Mouse (Mus musculus) adrenal gland, postnatal 25 days (tissue): ENCODE results near the gene Asic5. TPM values are rescaled to one million over a fixed set of nuclear protein-coding genes. Genes with fewer than 3 reads are reported as not detected.

Source experiments
- DNase-seq: peaks from one replicate; pipeline ENCODE4 v3.0.0; 2021; ENCODE audit warnings: mixed read lengths
- long read RNA-seq: library from polyadenylated mRNA; stranded (forward); transcript quantifications from one replicate; pipeline ENCODE4 v2.0.0, GENCODE M21; 2021
- total RNA-seq: library from RNA; stranded (reverse); gene quantifications from 2 replicates; pipeline ENCODE4 v1.2.3, GENCODE M21; 2021

The Asic5 gene
- not detected in 2 replicates for total RNA-seq
- long read RNA-seq, partial matches to known transcripts, result 0 of 11 reads
- long read RNA-seq, other reads (novel, unspliced or antisense), result 11 of 11 reads

DNA sequence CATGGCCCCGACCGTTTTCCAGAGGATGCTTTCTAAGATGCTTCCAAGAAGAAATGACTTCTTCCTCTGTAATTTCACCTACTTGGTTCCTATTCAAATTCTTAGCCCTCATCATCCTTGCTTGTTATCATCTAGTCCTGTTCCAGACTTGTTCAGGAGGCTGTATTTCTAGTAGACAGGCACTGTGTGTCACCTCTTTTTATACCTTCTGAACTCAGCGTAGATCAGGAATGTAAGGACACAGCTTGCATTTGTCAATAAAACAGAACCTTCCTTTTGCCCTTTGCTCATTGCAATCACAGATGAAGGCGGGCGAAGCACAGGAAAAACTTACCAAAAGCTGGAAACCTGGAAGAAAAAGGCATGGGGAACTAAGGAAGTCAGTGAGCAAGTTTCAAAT is at the start of gene Asic5:
Gene Asic5, plus strand, starts transcription at position 301 of the 400 bp plus-strand sequence.
- DNase-seq, result no peak

DNA sequence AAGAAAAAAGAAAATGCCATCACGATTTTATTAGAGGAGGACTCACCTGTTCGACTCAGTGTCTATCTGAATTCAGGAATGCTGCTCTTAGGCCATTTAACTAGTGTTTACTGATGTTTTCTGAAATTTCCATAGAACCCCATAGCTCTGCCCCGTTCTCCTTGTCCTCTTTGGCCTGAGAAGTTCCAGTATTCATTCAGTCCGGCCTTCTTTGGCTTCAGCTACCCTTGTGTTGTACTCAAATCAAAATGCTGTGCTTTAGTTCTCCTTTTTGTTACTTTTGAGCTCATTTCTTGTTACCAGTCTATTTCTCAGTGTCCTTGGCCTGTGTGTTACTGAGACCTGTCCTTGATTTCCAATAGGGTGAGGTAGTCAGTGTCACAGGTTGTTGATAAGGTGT is 48.7 kb upstream of the Asic5 start:
- no peak for DNase-seq

DNA sequence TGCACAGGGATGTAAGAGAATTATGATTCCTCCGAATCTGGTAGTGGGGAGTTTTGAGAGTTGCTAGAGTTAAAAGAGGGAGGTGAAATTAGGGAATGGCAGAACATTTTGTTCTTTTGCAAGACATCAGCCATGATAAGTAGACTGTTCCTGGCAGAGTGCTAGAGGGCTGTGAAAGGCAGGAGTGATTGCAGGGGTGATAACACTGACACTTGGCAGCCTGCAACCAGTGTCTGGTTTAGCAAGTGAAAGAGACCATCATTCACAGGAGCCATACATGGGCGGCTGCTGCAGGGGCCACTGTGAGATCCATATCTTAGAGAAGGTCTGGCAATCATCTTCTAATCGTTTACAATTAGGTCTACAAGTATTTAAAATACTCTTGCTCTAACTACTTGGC is 43.2 kb upstream of the Asic5 start:
- no peak for DNase-seq

DNA sequence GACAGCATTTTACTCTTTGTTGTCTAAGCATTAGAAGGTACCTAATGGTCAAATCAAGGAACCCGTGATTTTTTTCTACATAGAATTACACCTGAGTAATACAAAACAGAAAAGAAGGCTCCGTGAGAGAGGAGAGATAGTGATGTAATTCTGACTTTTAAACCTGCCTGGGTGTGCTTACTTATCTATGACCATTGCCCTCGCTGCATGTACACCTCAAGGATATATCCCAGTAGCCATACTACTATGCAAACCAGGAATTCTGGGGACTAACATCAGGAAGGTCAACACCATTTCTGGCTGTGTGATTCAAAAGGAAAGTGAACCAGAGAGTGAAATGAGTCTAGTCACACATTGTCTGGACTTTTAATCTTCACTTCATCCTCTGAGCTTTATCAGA is 39.7 kb upstream of the Asic5 start:
- no peak for DNase-seq

DNA sequence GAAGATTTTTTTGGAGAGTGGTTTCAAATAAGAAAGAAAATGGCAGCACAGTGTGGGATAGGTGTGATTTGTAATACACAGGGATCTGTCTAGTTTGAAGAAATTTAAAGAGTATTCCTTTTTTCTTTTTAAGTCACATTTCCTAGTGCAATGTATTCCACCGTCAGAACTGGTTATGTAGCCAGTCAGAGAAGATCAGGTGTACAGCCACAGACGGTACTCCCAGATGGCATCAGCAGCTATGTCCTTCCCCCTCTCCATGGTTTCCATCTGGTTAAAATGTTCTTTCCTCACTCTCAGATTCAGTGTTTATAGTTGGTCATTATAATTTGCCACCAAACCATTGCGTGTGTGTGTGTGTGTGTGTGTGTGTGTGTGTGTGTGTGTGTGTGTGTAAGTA is 39.0 kb upstream of the Asic5 start:
- no peak for DNase-seq

DNA sequence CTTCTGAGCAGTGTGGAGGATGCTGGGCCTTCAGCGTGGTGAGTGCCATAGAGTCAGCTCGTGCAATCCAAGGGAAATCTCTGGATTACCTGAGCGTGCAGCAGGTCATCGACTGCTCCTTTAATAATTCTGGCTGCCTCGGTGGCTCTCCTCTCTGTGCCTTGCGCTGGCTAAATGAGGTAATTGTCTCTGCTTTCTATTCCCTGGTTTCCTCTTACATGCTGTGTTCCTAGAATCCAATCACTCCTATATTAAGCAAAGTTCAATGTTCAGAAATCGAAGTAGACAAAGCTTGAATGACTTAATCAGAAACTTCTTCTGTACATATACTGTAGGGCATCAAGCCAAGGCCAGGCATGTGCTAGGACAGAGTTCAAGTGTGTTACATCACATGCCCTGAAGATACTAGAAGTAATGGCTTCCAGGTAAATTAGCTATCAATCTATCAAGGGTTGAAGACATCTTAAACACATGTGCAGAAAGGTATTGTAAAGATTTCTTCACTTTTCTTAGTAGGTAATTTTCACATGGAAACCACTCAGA is 37.2 kb upstream of the Asic5 start:
- no peak for DNase-seq

DNA sequence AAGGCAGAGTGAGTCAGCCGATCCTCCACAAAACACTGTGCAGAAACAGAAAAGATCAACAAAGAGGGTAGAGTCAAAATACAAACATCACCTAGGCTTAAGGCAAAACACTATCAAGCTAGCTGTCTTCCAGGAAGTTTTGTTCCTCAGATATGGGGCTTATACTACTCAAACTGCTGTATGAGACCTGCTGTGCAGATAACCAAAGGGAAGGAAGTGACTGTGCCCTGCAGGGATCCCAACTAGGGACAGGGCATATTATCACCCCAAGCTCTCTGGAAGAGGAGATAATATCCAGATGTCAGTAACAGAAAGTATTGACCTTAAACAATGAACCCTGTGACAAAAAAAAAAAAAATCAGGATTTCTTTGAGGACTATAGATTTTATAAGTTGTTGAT is 33.0 kb upstream of the Asic5 start:
- DNase-seq, result no peak

DNA sequence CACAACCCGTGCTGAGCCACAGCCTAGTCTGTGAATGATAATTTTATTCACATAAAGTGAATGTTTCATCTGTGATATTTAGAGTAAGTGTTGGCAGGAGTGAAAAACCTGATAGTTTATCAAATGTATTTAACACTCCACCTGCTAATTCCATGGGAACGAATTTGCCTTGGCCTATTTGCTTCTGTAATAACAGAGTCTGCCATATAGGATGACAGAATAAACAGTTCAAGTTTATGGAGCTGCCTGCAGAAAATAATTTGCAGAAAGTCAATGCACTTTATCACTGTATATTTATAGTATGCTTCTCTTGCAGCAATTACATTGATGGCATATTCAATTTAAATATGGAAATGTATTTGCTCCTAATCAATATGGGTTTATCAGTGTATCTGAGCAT is 30.3 kb upstream of the Asic5 start:
- no peak for DNase-seq

DNA sequence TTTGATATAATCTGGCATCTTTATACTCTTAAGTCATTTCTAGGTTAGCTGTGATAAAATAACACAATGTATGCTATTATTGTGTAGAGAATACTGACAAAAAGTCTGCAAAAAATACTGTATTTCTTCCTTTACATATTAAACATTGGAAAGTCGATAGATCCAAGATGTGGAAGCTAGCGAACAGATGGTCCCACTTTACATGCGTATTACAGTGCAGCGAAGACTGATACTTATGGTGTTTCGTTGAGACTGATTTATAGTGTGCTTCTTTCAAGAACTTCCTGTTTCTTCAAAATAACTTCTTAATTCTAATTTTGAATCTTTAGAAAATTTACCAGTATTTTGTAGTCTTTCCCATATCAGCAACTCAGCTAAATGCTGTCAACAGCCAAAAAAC is 24.6 kb upstream of the Asic5 start:
- no peak for DNase-seq

DNA sequence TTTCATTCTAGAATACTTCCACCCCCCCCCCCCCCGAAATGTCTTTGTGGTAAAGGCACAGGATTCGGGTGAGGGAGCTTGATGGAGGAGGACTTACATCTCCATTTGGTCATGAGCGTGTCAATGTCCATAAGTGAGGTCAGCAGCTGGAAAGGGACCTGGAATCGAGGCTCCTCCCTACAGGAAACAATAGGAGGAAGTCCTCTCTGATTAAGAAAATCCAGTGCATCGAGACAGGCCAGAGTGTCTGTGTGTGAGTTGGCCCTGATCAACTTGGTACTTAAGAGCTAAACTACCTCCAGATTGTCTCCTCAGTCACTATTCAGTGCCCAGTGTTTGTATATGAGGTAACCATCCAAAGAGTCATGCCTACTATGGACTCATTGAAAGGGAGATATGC is 20.8 kb upstream of the Asic5 start:
- DNase-seq, result no peak

DNA sequence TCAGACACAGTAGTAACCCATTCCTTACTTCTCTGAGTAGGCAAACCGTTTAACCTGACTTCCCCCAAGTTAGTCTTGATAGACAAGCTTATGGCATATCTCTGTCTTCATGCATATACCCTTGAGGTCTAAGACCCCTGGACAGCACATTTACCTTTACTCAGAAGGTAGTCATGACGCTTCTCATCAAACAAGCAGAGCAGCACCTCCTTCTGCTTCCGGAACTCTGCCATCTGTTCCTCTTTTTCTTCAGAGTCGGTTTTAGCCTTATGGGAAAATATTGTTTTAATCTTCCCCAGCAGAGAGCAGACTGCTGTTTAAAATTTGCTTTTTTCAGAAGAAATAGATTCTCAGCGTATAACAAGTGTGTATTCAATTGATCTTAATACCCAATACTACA is 18.3 kb upstream of the Asic5 start:
- no peak for DNase-seq

DNA sequence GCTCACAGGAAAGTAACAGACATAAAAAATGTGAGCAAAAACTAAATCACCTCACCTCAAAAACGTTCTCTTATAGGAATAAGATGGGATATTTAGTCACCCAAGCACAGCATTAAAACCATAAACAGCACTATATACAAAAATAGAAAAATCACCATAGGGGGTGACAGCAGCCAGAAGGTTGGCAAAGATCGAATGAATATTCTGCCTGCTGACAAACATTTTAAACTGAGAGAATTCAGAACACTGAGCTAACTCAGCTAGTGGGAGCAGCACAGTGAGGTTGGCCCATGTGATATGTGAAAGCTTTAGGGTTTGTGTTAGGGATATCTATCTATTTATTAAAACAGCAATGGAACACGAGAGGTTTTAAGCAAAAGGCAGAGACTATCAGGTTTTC is 17.5 kb upstream of the Asic5 start:
- no peak for DNase-seq

DNA sequence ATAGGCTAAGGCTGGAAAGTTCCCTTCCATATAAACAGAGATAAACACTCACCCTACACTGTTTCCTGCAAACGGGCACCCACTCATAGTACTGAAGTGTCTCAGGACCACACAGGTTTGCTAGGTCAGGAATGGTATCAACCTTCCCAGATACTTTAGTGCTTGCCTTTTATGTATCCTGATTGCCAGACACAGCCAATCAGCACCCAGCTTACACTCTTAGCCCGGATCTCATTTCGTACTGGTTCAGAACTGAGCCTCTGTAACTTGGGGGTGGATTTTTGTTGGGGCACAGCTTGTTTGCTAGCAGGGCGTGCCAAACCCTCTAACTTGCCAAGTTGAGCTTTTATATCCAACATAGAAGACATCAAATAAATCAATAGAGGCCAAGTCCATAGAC is 6.5 kb upstream of the Asic5 start:
- no peak for DNase-seq

DNA sequence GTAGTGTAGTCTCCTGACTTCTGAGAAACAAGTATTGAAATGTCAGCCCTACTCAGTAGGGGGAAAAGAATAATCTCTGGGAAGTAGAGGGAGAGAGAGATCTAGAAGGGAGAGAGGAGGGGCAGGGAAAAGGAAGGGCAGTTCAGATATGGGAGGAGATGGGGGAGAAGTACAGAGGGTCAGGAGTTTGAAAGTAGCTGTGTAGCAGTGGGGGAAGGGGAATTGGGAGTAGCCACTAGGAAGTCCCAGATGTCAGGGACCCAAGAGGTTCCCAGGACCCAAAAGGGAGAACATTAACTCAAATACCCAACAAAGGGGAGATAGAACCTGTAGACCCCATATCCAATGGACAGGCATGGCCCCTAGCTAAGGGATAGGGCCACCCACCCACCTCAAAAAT is 6.0 kb upstream of the Asic5 start, which contains the start of gene Tdo2:
Gene Tdo2, minus strand, starts transcription at position 101 of the 400 bp plus-strand sequence.
- no peak for DNase-seq

DNA sequence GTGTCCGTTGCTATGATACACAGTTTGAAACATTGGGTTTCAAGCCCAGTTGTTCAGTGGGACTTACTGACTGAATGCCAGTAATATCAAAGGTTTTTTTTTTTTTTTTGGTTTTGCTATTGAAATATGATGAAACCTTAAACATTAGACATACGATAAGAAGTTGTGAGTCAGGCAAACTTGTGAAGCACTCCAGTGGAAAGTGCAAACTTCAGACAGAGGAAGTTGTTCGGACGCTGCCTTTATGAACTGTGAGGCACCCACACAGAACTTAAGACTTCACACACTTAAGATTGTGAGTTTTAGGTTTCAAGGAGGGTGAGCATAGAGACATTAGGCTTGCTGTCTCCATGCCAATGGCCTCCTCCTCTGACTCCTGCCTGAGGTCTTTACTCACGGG is 514 bp upstream of the Asic5 start:
- no peak for DNase-seq

DNA sequence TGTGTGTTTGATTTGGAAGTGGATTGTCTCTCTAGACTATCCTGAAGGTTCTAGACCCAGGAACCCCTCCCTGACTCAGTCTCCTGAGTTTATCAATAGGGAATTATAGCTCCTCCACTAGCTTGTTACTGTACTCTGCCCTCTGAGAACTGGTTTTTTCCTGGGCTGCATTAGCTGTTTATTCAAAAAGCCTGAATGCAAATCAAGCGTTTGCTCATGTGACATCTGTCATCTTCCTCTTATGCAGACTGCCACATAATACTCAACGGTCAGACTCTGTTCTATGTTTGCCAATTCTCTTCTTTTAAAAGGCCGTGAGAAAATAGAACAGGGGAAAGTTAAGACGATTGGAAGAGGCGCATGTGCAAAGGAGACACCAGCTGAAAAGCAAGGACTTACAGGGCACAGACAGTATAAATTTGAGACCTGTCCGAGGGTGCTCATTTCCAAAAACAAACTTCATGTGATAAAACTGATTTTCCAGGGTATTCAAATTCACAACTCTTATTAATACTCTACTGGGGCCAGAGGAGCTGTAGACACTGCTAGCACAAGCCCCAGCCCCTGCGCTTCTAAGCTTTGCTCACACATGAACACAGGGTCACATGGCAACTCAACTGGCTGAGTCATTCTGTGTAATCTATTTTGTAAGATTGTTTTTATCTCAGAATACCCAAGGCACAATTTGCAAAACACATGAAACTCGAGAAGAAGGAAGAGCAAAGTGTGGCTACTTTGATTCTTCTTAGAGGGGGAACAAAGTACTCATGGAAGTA is 1.2 kb downstream of the Asic5 start:
- peak; percentile 33 for DNase-seq

DNA sequence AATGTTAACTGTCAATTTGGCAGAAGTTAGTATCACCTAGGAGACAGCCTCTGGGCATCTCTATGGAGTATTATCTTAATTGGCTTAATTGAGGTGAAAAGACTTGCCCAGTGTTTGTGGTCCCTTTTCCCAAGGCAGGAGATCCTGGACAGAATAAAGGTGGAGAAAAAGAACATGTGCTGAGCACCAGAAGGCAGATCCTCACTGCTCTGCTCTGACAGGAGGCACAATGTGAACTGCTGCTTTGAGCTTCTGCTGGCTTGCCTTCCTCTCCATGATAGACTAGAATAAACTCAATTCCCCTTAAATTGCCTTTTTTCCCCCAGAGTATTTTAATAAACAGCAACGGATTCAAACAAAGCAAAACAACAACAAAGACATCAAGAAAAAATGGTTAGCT is 3.0 kb downstream of the Asic5 start:
- DNase-seq, result no peak

DNA sequence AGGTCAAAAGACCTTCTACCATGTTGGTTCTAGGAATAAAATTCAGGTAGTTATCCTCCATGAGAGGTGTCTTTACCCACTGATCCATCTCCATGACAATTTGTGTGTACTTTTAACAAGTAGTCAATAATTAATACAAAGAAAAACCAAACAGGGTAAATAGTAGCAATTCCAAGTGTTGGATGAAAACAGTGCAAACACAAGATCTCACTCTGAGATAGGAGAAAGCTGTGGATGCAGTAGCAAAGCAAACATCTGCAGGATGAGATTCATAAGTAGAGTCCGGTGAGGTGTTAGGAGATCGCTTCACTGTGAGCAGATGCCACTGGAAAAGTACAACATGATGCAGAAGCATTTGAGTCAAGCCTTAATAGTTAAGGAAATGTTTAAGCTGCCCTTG is 4.0 kb downstream of the Asic5 start:
- DNase-seq, result no peak

DNA sequence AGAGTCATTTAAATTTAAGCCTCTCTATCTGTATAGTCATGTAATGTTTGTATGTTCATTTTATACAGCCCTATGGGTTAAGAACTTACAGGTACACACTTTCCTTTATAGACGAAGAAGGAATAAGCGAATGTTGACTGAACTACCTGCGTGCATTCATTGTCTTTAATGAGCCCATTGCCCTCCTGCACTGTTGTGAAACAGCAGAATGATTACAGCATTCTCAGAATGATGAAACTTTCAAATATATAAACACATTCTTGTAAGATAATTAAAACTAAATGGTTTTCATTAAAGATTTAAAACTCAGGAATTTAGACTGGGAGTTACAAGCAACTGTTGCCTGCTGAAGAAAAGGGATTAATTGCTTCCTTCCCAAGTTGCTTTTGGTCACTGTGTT is 5.5 kb downstream of the Asic5 start:
- no peak for DNase-seq

DNA sequence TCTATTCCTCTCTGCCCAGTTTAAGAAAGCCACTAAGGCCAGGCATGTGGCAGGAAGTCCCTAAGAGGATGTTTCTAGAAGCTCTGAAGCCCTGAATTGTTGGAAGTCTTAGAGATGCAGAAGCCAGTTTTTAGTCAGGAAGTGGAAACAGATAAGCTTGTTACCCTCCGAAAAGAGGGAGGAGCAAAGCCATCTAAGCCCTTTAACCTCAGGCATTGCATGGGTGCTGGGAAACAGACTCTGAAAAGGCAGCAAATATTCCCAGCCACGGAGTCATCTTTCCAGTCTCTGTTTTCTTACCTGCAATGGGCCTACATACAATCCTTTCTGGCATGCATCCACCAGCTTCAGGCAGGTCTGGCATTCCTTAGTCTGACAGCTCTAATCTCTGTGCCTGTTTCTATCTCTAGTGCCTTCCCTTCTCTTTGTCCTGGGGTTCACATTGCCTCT is 7.6 kb downstream of the Asic5 start:
- no peak for DNase-seq

DNA sequence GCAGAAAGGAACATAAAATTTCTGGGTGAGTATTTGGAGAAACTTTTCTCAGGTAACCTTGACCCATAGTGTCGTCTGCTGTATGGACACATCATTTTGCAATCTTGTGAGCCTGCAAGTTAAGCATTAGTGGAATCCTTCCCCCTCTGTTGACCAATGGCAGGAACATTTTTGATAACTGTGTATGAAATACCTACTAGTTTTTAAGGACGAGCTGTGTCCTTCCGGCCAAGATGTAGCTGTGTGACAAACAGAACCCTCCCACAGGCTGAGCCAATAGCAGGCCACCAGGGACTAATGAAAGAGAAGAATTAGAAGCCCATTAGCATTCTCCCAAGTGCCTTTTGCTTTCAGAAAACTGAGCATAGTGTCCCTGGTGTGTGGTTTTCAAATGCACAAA is 8.4 kb downstream of the Asic5 start:
- peak; percentile 9 for DNase-seq

DNA sequence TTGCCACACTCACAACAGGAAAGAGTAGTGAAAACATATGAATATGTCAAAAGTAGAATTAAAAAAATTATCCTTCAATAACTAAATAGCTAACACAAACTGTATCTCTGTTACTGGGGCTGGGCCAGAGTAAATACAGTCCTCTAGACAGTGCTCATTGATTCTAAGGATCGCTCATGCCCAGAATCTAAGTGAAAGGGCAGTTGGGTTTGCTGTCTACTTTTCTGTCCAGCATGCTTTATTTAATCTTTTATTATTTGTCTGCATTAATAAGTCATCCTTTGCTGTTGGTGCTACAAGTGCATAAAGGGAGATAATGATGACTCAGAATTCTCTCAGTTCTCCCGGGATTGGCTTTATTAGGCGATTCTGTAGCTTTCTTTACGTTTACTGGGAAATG is 13.3 kb downstream of the Asic5 start:
- DNase-seq, result no peak

DNA sequence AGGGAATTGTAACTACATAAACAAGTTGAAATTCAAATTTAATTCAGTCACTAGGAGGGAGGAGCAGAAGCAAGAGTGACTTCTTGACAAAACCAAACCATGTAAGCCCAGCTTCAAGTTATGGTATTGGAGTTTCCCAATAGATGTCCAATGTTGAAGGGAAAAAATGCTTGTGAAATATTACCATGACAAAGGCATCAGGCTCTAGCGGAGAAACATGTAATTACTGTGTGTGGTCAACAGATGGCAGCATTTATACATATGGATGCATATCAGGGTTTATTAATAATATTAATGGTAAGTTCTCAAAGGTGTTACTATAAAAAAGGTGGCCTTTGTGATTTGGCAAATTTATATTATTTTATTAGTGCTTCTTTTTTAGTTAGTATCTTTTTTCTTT is 13.9 kb downstream of the Asic5 start:
- DNase-seq, result no peak

DNA sequence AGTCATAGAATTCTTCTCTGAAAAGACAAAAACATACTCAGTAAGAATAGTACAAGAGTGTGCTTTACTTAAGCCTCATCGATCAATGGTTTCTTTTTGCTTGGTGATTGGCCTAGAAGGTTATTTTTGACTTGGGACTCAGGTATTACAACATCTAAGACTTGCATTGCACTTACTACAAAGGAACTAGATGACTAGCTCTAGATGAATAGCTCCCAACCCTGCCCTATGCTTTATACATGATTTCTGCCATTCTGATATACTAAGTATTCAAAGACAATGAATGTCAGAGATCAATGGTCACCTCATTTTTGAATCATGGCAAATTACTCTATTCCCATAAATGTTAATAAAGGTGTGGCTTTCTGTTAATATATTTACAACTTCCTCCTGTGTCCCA is 24.9 kb downstream of the Asic5 start:
- DNase-seq, result no peak
